Mouse (Mus musculus): ENCODE measurements around the gene Gm21885. TPM values are rescaled to one million over a fixed set of nuclear protein-coding genes. Genes with fewer than 3 reads are reported as not detected.

Gm21885 gene
- 2.5 TPM for polyA plus RNA-seq (2017; shearing (Covaris generic))

GRCm38 (mm10) chr11:94281199-94282181, at the start of gene Gm21885:
Gm21885 (plus strand) TSS chr11:94281873.

GRCm38 (mm10) chr11:94245955-94246788, 35.5 kb upstream of the Gm21885 start, which contains the start of gene Wfikkn2:
Wfikkn2 (minus strand) TSS chr11:94246005.

GRCm38 (mm10) chr11:94321931-94322400, 40.3 kb downstream of the Gm21885 start, which contains the start of gene Luc7l3:
Luc7l3 (minus strand) TSS chr11:94321988.

DNA sequence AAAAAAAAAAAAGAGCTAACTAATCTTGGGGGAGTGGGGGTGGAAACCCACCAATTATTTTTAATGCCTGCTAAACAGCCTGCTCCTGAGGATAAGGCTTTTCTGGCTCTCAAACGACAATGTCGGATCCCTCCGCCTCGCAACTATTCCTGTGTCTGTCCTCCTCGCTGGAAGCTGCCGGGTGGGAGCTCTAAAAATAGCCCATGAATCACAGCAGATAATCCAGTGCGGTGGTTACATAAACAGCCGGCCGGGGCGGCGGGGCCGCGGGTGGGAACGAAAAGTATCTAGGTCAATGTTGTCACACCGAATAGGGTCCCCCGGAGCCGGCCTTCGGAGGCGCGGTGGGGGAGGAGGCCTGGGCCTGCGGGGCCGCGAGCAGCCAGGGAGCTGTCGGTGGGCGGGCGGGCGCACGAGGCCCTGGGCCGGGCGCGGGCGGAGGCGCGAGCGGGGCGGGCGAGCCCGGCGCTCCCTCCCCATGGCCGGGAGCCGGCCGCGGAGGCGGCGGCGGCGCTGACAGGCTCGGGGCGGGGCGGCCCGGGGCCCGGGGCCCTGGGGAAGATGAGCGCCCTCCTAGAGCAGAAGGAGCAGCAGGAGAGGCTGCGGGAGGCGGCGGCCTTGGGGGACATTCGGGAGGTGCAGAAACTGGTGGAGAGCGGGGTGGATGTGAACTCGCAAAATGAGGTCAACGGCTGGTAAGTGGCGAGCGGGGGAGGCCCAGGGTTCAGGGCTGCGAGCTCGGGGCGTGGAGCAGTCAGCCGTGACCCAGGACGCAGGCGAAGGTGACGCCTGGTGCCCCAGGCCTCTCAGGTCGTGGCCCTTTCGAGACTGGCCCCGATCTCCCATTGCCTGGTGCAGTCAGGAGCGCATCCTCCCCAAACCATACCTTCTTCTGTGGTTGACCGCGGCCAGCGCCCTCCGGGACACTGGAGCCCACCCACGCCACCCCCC, 46.3 kb downstream of the Gm21885 start, which contains the start of gene Ankrd40:
Ankrd40 (plus strand) TSS at position 309 of the 951 bp plus-strand sequence.

Other genes with a start within 250 kb of the Gm21885 start
- 156 TPM for gene Tob1, start 70.4 kb upstream of the Gm21885 start, polyA plus RNA-seq (2017; shearing (Covaris generic))
- gene Wfikkn2, start 35.9 kb upstream of the Gm21885 start, polyA plus RNA-seq (2017; shearing (Covaris generic)): 0.41 TPM
- 80.1 TPM for gene Luc7l3, start 40.1 kb downstream of the Gm21885 start, polyA plus RNA-seq (2017; shearing (Covaris generic))
- 37.6 TPM for gene Ankrd40, start 46.1 kb downstream of the Gm21885 start, polyA plus RNA-seq (2017; shearing (Covaris generic))
- gene Abcc3, start 111.1 kb downstream of the Gm21885 start, polyA plus RNA-seq (2017; shearing (Covaris generic)): not detected
- gene Cacna1g, start 192.3 kb downstream of the Gm21885 start, polyA plus RNA-seq (2017; shearing (Covaris generic)): 0.04 TPM
- not detected for gene Spata20, start 204.3 kb downstream of the Gm21885 start, polyA plus RNA-seq (2017; shearing (Covaris generic))
- not detected for gene Epn3, start 218.1 kb downstream of the Gm21885 start, polyA plus RNA-seq (2017; shearing (Covaris generic))
- gene Mycbpap, start 239.9 kb downstream of the Gm21885 start, polyA plus RNA-seq (2017; shearing (Covaris generic)): not detected